Mouse (Mus musculus) B cell, adult 2 months (primary cell): ENCODE measurements around the gene Rps27rt.
"Not testable (repeated sequence)": the region's sequence is repeated elsewhere in the genome, so short reads cannot be mapped to it uniquely, and the experiment has no call there.

Experiments used
- DNase-seq, 2 experiments: peaks; one replicate each; pipeline ENCODE4 v3.0.0; 2022

Rps27rt gene

GRCm38 (mm10) chr9:114982689-114983360 is at the start of gene Rps27rt:
Gene Rps27rt, minus strand, starts transcription at chr9:114982739.
- DNase-seq = no peak

GRCm38 (mm10) chr9:115031046-115031445 is 48.5 kb upstream of the Rps27rt start:
- not testable (repeated sequence) for DNase-seq

- DNase-seq = no peak
Observed at GRCm38 (mm10) chr9:115030581-115030980, 48.0 kb upstream of the Rps27rt start.

- no peak for DNase-seq
Observed at GRCm38 (mm10) chr9:115029307-115029706, 46.8 kb upstream of the Rps27rt start.

- no peak for DNase-seq
Observed at GRCm38 (mm10) chr9:115023708-115024383, 41.3 kb upstream of the Rps27rt start.

- DNase-seq = no peak
Observed at GRCm38 (mm10) chr9:115023137-115023536, 40.6 kb upstream of the Rps27rt start.

GRCm38 (mm10) chr9:115021419-115021818 is 38.9 kb upstream of the Rps27rt start:
- DNase-seq = no peak

- DNase-seq = no peak
Observed at GRCm38 (mm10) chr9:115020141-115020540, 37.6 kb upstream of the Rps27rt start.

- no peak for DNase-seq
Observed at GRCm38 (mm10) chr9:115012367-115012766, 29.8 kb upstream of the Rps27rt start.

GRCm38 (mm10) chr9:115008194-115008593 is 25.7 kb upstream of the Rps27rt start:
- no peak for DNase-seq

GRCm38 (mm10) chr9:115007776-115008175 is 25.2 kb upstream of the Rps27rt start:
- no peak for DNase-seq

GRCm38 (mm10) chr9:115005446-115005845 is 22.9 kb upstream of the Rps27rt start:
- no peak for DNase-seq

GRCm38 (mm10) chr9:114999771-115000146 is 17.2 kb upstream of the Rps27rt start:
- no peak for DNase-seq

- DNase-seq = no peak
Observed at GRCm38 (mm10) chr9:114999010-114999770, 16.7 kb upstream of the Rps27rt start.

GRCm38 (mm10) chr9:114996489-114996888 is 13.9 kb upstream of the Rps27rt start:
- DNase-seq = no peak

- DNase-seq = no peak
Observed at GRCm38 (mm10) chr9:114995716-114996115, 13.2 kb upstream of the Rps27rt start.

- no peak for DNase-seq
Observed at GRCm38 (mm10) chr9:114995250-114995649, 12.7 kb upstream of the Rps27rt start.

- no peak for DNase-seq
Observed at GRCm38 (mm10) chr9:114992528-114992927, 10.0 kb upstream of the Rps27rt start.

- no peak for DNase-seq
Observed at GRCm38 (mm10) chr9:114990421-114990820, 7.9 kb upstream of the Rps27rt start.

GRCm38 (mm10) chr9:114988610-114989327 is 6.2 kb upstream of the Rps27rt start:
- DNase-seq = no peak

GRCm38 (mm10) chr9:114988029-114988428 is 5.5 kb upstream of the Rps27rt start:
- DNase-seq = no peak

- no peak for DNase-seq
Observed at GRCm38 (mm10) chr9:114986361-114986760, 3.8 kb upstream of the Rps27rt start.

- DNase-seq = no peak
Observed at GRCm38 (mm10) chr9:114985741-114986140, 3.2 kb upstream of the Rps27rt start.
